Mouse (Mus musculus) urinary bladder, postnatal 14 days (tissue): Measurements from ENCODE around the gene Tmem268.

ENCODE experiments used
- DNase-seq: peaks from one replicate; pipeline ENCODE4 v3.0.0; 2021; ENCODE audit warnings: low spot score

Gene Tmem268

GRCm38 (mm10) chr4:63558407-63559081 lies at the start of gene Tmem268:
Gene Tmem268, plus strand, starts transcription at chr4:63558781.
- peak; percentile 65 for DNase-seq

- no peak for DNase-seq
Measured at GRCm38 (mm10) chr4:63512921-63513320, 45.7 kb upstream of the Tmem268 start.

GRCm38 (mm10) chr4:63514454-63514984 lies 44.1 kb upstream of the Tmem268 start:
- no peak for DNase-seq

GRCm38 (mm10) chr4:63515021-63515420 lies 43.6 kb upstream of the Tmem268 start:
- no peak for DNase-seq

GRCm38 (mm10) chr4:63521813-63522419 lies 36.7 kb upstream of the Tmem268 start:
- DNase-seq = no peak

- DNase-seq = no peak
Measured at GRCm38 (mm10) chr4:63525514-63525913, 33.1 kb upstream of the Tmem268 start.

- no peak for DNase-seq
Measured at GRCm38 (mm10) chr4:63528946-63529345, 29.6 kb upstream of the Tmem268 start.

- no peak for DNase-seq
Measured at GRCm38 (mm10) chr4:63530409-63530808, 28.2 kb upstream of the Tmem268 start.

GRCm38 (mm10) chr4:63537602-63538001 lies 21.0 kb upstream of the Tmem268 start:
- DNase-seq = no peak

GRCm38 (mm10) chr4:63542209-63542608 lies 16.4 kb upstream of the Tmem268 start:
- no peak for DNase-seq

- no peak for DNase-seq
Measured at GRCm38 (mm10) chr4:63543746-63544493, 14.7 kb upstream of the Tmem268 start.

- peak; percentile 96 for DNase-seq
Measured at GRCm38 (mm10) chr4:63544494-63545230, 13.9 kb upstream of the Tmem268 start, which contains the start of gene Atp6v1g1. Gene Atp6v1g1, plus strand, starts transcription at chr4:63544772.

GRCm38 (mm10) chr4:63545231-63545958 lies 13.2 kb upstream of the Tmem268 start:
- DNase-seq = no peak

GRCm38 (mm10) chr4:63546441-63547055 lies 12.0 kb upstream of the Tmem268 start:
- no peak for DNase-seq

- no peak for DNase-seq
Measured at GRCm38 (mm10) chr4:63547799-63548198, 10.8 kb upstream of the Tmem268 start.

- no peak for DNase-seq
Measured at GRCm38 (mm10) chr4:63548491-63548890, 10.1 kb upstream of the Tmem268 start.

GRCm38 (mm10) chr4:63550908-63551307 lies 7.7 kb upstream of the Tmem268 start:
- no peak for DNase-seq

- DNase-seq = no peak
Measured at GRCm38 (mm10) chr4:63552865-63553264, 5.7 kb upstream of the Tmem268 start.

- no peak for DNase-seq
Measured at GRCm38 (mm10) chr4:63553789-63554576, 4.6 kb upstream of the Tmem268 start.

- no peak for DNase-seq
Measured at GRCm38 (mm10) chr4:63554616-63555015, 4.0 kb upstream of the Tmem268 start.
